Mouse (Mus musculus): Measurements from ENCODE around the gene Gpr19. TPM values are rescaled to one million over a fixed set of nuclear protein-coding genes. Genes with fewer than 3 reads are reported as not detected.

Gpr19 gene
- polyA plus RNA-seq, 1 experiment = 16.6 TPM

GRCm38 (mm10) chr6:134921014-134921694 lies 22.8 kb upstream of the Gpr19 start:
- TF ChIP-seq CTCF (IDR thresholded peaks at IDR 0.05; ENCODE audit: control insufficient read depth, insufficient read depth, low read length) = no peak
- TF ChIP-seq POLR2A (IDR thresholded peaks at IDR 0.05; ENCODE audit: borderline replicate concordance, control insufficient read depth, low read depth, low read length) = no peak

GRCm38 (mm10) chr6:134920190-134921013 lies 22.0 kb upstream of the Gpr19 start, which contains the start of gene Cdkn1b:
Gene Cdkn1b, plus strand, starts transcription at chr6:134920401.
- Histone ChIP-seq H3K4me1 (ENCODE audit: control insufficient read depth, insufficient read depth, low read length) (peaks cover 1% of the 10 kb centered on the region), H3K4me3 (replicated peaks; ENCODE audit: control insufficient read depth, low read depth, low read length) (peak within 1 kb of the TSS; percentile 94), H3K27ac (ENCODE audit: control insufficient read depth, insufficient read depth, low read depth, low read length, poor library complexity) (peak within 1 kb of the TSS; percentile 98)
- under 1% methylated on average over 77 of the region's 77 CpGs for WGBS
- no peak for TF ChIP-seq CTCF (IDR thresholded peaks at IDR 0.05; ENCODE audit: control insufficient read depth, insufficient read depth, low read length)
- peak; percentile 98 for TF ChIP-seq POLR2A (IDR thresholded peaks at IDR 0.05; ENCODE audit: borderline replicate concordance, control insufficient read depth, low read depth, low read length)

More at GRCm38 (mm10) chr6:134921014-134921694, 22.8 kb upstream of the Gpr19 start:
- Histone ChIP-seq H3K4me3 (replicated peaks; ENCODE audit: control insufficient read depth, low read depth, low read length) (peak overlapping the region; percentile 94), H3K4me1 (ENCODE audit: control insufficient read depth, insufficient read depth, low read length) (peaks cover 1% of the 10 kb centered on the region), H3K27ac (ENCODE audit: control insufficient read depth, insufficient read depth, low read depth, low read length, poor library complexity) (peak overlapping the region; percentile 98)
- whole genome bisulfite sequencing = under 1% methylated on average over 32 of the region's 32 CpGs

GRCm38 (mm10) chr6:134919511-134920189 lies 21.3 kb upstream of the Gpr19 start:
- TF ChIP-seq CTCF (IDR thresholded peaks at IDR 0.05; ENCODE audit: control insufficient read depth, insufficient read depth, low read length) = no peak
- TF ChIP-seq POLR2A (IDR thresholded peaks at IDR 0.05; ENCODE audit: borderline replicate concordance, control insufficient read depth, low read depth, low read length) = no peak
- peaks cover 1% of the 10 kb centered on the region for H3K4me1 ChIP-seq (ENCODE audit: control insufficient read depth, insufficient read depth, low read length)
- WGBS = 2% methylated on average over 37 of the region's 37 CpGs
- H3K4me3 ChIP-seq (replicated peaks; ENCODE audit: control insufficient read depth, low read depth, low read length) = peak overlapping the region; percentile 94
- peak overlapping the region; percentile 98 for H3K27ac ChIP-seq (ENCODE audit: control insufficient read depth, insufficient read depth, low read depth, low read length, poor library complexity)

GRCm38 (mm10) chr6:134918769-134919168 lies 20.4 kb upstream of the Gpr19 start:
- TF ChIP-seq CTCF (IDR thresholded peaks at IDR 0.05; ENCODE audit: control insufficient read depth, insufficient read depth, low read length) (no peak), POLR2A (IDR thresholded peaks at IDR 0.05; ENCODE audit: borderline replicate concordance, control insufficient read depth, low read depth, low read length) (no peak)
- Histone ChIP-seq H3K4me3 (replicated peaks; ENCODE audit: control insufficient read depth, low read depth, low read length) (no peak overlapping the region), H3K27ac (ENCODE audit: control insufficient read depth, insufficient read depth, low read depth, low read length, poor library complexity) (no peak overlapping the region), H3K4me1 (ENCODE audit: control insufficient read depth, insufficient read depth, low read length) (peaks cover 1% of the 10 kb centered on the region)
- WGBS = 59% methylated on average over 10 of the region's 10 CpGs

- TF ChIP-seq CTCF (IDR thresholded peaks at IDR 0.05; ENCODE audit: control insufficient read depth, insufficient read depth, low read length) (no peak), POLR2A (IDR thresholded peaks at IDR 0.05; ENCODE audit: borderline replicate concordance, control insufficient read depth, low read depth, low read length) (no peak)
- Histone ChIP-seq H3K4me1 (ENCODE audit: control insufficient read depth, insufficient read depth, low read length) (peaks cover 1% of the 10 kb centered on the region), H3K27ac (ENCODE audit: control insufficient read depth, insufficient read depth, low read depth, low read length, poor library complexity) (no peak overlapping the region), H3K4me3 (replicated peaks; ENCODE audit: control insufficient read depth, low read depth, low read length) (peak overlapping the region; percentile 53)
- 2% methylated on average over 11 of the region's 11 CpGs for WGBS
Observed at GRCm38 (mm10) chr6:134917087-134917486, 18.7 kb upstream of the Gpr19 start.

GRCm38 (mm10) chr6:134916641-134917040 lies 18.3 kb upstream of the Gpr19 start:
- Histone ChIP-seq H3K27ac (ENCODE audit: control insufficient read depth, insufficient read depth, low read depth, low read length, poor library complexity) (peak overlapping the region; percentile 8; the same call in 1 of the 2 replicates), H3K4me1 (ENCODE audit: control insufficient read depth, insufficient read depth, low read length) (peaks cover 1% of the 10 kb centered on the region), H3K4me3 (replicated peaks; ENCODE audit: control insufficient read depth, low read depth, low read length) (peak overlapping the region; percentile 69)
- no peak for TF ChIP-seq POLR2A (IDR thresholded peaks at IDR 0.05; ENCODE audit: borderline replicate concordance, control insufficient read depth, low read depth, low read length)
- TF ChIP-seq CTCF (IDR thresholded peaks at IDR 0.05; ENCODE audit: control insufficient read depth, insufficient read depth, low read length) = no peak
- 0% methylated on average over 11 of the region's 11 CpGs for WGBS

GRCm38 (mm10) chr6:134914523-134914922 lies 16.1 kb upstream of the Gpr19 start:
- no peak overlapping the region for H3K4me3 ChIP-seq (replicated peaks; ENCODE audit: control insufficient read depth, low read depth, low read length)
- no peak overlapping the region for H3K27ac ChIP-seq (ENCODE audit: control insufficient read depth, insufficient read depth, low read depth, low read length, poor library complexity)
- H3K4me1 ChIP-seq (ENCODE audit: control insufficient read depth, insufficient read depth, low read length) = peaks cover 1% of the 10 kb centered on the region
- TF ChIP-seq POLR2A (IDR thresholded peaks at IDR 0.05; ENCODE audit: borderline replicate concordance, control insufficient read depth, low read depth, low read length) (no peak), CTCF (IDR thresholded peaks at IDR 0.05; ENCODE audit: control insufficient read depth, insufficient read depth, low read length) (no peak)
- WGBS = 84% methylated on average over 5 of the region's 5 CpGs

- Histone ChIP-seq H3K27ac (ENCODE audit: control insufficient read depth, insufficient read depth, low read depth, low read length, poor library complexity) (no peak overlapping the region), H3K4me1 (ENCODE audit: control insufficient read depth, insufficient read depth, low read length) (no peaks in the 10 kb centered on the region; the same call in 1 of the 2 replicates), H3K4me3 (replicated peaks; ENCODE audit: control insufficient read depth, low read depth, low read length) (no peak overlapping the region)
- 79% methylated on average over 1 of the region's 1 CpGs for WGBS
- TF ChIP-seq POLR2A (IDR thresholded peaks at IDR 0.05; ENCODE audit: borderline replicate concordance, control insufficient read depth, low read depth, low read length) = no peak
- TF ChIP-seq CTCF (IDR thresholded peaks at IDR 0.05; ENCODE audit: control insufficient read depth, insufficient read depth, low read length) = no peak
Observed at GRCm38 (mm10) chr6:134905811-134906210, 7.4 kb upstream of the Gpr19 start.

All from bone marrow, adult 2 months (tissue).